Mouse (Mus musculus): ENCODE results near the gene Larp1.
A peak's percentile ranks its signal among the peaks of the same experiment; 100 is the strongest.

Gene Larp1

GRCm38 (mm10) chr11:58009051-58009515, at the start of gene Larp1:
Gene Larp1 (plus strand): TSS chr11:58009064.
- no peak for DNase-seq (ENCODE audit: low read depth)

DNA sequence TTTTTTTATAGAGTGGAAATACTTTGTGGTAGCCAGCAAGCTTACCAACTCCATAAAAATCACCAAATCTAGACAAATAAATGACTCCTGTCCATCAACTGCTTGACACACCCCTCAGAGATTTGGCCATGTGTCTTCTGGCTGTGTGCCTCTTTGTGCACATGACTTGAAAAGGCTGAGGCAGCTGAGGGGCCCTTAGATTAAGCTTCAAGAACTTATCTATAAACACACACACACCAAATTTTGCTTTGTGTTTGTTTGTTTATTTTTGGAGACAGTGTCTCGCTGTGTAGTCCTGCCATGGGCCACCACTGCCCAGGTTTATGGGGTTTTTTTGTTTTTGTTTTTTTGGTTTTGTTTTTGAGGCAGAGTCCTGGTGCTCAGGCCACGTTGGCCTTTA, 48.9 kb upstream of the Larp1 start:
- no peak for DNase-seq (ENCODE audit: low read depth)

DNA sequence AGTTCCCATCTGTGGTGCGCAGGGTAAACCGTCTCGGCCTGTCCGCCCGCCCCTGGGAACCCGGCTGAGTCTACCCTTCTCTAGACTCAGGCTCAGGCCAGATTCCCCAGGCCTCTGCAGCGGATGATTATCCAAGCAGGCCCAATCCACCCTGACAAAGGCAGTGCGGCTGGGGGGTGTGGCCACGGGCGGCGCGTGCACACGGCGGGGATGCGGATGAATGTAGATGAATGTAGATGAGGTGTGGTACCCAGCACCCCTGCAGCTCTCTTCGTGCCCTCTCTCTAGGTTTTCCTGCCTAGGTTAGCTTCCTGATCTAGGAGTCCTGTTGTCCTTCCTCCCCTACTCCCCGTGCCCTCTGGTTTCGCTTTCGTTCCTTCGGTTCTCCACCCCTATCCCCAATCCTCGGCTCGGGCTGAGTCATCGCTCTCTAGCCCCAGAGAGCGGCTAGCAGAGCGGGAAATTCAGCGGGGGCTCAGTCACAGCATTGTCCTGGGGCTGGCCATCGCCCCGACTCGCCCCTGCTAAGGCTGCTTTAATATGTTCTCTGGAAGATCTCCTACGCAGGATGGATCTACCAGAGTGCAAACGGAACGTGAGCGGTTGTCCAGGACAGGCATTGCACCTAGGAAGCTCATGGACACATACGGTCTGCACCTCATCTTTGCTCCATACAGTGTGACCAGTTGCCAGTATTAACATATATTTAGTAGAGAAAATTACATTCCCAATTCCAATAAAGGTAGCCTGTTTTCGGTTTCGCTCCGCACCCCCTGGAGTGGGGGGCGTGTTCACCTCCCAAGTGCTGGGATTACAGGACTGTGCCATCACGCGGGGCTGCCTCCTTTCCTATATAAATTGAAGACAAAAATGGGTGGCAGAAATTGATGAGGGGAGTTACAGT, 46.2 kb upstream of the Larp1 start:
- DNase-seq (ENCODE audit: low read depth): peak; percentile 72

DNA sequence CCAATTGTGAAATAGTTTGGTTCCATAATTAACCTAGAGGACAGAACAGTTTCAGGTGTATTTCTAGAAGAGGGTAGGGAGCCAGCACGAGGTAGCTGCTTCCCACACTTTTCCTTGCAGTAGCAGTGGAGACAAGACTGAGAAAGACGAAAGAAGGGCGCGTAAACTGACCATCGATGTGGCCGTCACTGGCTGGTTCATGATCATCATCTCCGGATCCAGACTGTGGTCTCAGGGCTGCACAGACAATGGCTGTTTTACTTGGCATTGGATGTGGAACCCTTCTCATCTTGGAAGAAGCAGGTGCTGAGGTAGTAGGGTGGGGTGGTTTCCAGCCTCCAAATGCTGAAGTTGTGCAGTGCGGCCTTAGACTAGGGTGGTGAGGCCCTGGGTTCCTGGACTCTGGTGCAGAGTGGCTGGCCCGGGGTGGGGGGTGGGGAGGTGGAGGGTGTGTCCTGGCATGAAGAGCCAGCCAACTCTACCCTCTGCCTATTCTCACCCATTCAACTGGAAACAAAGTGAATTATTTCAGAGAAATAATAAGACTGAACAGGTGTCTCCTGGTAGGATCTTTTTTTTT, 45.5 kb upstream of the Larp1 start:
- DNase-seq (ENCODE audit: low read depth): no peak

DNA sequence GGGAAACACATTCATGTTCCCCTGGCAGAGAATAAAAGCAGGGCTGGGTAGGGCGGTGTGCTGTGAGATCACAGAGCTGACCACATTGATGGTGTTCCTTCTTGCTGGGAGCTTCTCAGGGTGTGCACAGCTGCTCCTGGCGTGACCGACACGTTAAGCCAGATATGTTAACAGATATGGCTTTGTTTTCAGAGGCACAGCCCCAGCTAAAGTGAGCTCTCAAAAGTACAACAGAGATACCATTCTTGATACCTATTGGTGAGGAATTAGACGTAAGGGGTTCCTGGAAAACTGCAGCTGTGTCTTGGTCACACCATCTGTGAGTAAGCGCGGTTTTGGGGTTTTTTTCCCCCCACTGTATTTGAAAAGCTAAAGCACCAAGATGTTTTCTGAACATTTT, 42.2 kb upstream of the Larp1 start:
- DNase-seq (ENCODE audit: low read depth): no peak

DNA sequence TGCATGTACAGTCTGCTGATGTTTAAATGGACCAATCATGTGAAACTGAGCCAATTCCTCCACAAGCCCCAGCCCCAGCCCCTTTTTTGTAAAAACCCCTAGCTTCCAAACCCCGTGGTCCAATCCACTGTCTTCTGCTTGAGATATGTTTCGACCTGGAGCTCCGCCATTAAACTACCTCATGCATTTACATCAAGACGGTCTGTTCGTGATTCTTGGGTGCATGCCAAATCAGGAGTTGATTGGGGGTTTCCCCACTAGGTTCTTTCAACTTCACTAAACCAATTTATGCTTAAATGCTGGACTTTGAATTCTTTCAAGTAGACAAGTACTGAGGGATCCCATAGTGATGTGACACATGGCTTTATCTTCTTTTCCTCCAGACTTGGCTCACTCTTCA, 40.6 kb upstream of the Larp1 start:
- DNase-seq (ENCODE audit: low read depth): no peak

DNA sequence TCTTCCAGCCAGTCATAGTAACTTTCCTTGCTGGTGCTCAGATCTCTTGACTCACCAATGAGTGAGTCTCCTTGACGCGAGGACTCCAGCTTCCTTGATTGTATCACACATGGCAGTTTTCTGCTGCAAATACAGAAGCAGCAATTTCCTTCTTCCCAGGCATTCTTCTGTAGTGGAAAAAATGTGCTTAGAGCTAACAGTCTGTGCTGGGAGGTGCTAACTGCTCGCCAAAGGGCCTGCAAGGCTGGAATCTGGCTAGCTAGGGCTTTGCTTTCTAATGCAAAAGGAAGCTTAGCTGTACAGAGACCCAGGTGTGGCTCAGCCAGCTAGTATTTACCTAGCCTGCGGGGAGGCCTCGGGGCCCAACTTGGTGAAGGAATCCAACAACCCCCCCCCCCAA, 38.3 kb upstream of the Larp1 start:
- no peak for DNase-seq (ENCODE audit: low read depth)

GRCm38 (mm10) chr11:57973001-57973912, 35.6 kb upstream of the Larp1 start:
- no peak for DNase-seq (ENCODE audit: low read depth)

DNA sequence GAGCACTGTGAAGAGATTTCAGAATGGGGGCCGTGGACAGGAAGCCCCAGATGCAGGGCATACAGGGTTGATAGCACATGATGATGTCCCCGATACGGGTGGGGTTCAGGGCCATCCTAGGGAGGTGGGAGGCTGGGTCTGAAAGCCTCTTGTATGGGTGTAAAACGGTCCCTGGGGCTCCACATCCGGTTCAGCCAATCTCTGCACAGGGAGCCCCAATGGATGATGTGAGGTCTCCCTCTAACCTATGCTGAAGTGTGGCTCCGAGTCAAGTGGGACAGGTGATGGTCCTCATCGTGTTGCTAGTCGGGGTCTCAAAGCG, 35.0 kb upstream of the Larp1 start:
- DNase-seq (ENCODE audit: low read depth): no peak

GRCm38 (mm10) chr11:57975876-57976275, 33.0 kb upstream of the Larp1 start:
- DNase-seq (ENCODE audit: low read depth): no peak

DNA sequence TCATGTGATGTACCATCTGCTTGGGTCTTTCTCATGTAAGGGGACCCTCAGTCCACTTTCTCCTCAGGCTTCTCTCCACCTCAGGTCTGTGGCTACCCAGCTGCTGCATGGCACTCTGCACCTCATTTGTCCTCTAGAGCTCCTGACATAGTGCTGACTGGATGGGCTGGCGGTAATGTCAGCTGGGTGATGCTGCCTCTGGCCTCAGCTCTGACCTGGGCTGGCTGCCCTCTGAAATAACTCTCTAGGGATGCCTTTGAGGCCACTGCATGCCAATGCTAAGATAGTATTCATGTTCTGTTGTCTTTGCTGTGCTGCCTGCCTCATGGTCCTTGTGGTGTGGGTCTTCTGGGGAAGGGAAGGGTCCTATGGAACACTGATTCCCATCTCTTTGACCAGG, 31.2 kb upstream of the Larp1 start:
- DNase-seq (ENCODE audit: low read depth): no peak

DNA sequence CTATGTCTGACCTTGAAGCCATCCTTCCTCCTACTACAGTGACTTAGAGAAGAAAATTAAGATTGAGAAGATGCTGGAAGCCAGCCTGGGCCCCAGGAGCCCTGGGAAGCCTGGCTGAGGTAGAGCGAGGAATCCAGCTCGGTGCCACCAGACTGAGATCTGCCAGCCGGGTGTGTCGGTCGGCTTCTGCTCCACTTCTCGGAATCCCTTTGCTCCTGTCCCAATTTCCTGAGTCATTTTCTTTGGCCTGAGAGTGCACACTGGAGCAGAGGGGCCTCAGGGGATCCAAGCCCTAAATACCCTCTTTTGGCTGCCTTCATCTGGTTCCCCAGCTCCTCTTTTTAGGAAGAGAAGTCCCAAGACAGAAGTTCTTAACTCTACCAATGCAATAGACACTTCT, 29.2 kb upstream of the Larp1 start:
- no peak for DNase-seq (ENCODE audit: low read depth)

GRCm38 (mm10) chr11:57981083-57981809, 27.6 kb upstream of the Larp1 start:
- DNase-seq (ENCODE audit: low read depth): no peak

DNA sequence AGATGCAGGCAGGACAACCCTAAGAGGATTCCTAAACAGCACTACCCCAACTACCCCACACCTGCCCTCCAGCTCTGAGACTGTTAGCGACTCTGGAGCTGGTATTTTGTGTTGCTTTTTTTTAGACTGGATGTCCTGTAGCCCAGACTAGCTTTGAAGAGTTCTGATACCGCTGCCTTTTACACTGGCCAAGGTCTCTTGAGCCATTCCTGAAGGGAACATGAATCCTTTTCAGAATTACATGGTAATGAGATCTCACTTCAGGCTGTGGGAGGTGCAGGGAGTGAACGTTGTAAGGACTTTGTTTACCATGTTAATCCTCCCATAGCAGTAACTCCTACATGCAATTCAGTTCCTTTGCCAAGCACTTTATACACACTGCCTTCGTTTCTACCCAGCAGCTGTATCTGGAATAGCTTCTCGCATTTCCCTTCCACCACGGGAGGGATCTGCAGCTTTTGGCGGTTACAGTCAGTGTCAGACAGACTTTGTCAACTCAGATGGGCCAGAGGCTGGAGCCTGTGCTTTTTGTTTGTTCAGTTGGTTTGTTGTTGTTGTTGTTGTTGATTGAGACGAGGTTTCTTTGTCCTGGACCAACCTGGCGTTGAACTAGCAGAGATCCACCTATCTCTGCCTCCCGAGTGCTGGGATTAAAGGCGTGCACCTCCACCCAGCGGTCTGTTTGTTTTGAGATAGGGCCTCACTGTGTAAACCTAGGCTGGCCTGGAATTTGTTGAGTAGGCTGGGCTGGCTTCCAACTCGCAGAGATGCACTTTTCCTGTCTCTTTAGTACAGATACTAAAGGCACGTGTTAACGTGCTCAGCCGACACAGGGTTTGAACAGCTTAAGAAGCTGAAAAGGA, 25.2 kb upstream of the Larp1 start:
- DNase-seq (ENCODE audit: low read depth): no peak

DNA sequence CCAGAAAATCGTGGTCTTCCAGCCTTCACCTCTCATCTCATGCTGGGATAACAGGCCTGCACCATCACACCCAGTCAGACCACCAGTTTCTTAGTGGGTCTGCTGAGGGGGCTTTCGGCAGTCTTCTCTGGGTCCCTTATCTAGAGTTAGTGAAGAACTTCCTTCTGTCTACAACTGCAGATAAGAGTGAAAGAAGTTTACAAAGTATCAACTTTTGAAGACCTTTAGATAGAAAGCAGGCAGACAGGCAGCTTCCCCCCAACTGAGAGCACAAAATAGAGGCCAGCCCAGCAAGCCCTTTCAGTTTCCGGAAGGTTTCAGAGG, 24.6 kb upstream of the Larp1 start:
- DNase-seq (ENCODE audit: low read depth): no peak

DNA sequence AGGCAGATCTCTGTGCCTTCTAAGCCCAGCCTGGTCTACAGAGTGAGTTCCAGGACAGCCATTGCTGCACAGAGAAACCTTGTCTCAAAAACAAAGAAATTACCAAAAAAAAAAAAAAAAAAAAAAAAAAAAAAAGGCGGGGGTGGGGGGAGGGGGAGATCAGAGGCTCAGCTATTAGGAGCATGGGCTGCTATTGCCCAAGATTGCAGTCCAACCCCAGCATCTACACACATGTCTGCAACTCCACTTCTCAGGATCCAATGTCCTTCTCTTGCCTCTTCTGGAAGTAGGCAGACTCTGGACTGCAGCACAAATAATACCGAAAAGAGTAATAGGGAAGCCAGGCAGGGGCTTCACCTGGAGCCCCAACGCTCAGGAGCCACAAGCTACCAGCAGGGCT, 23.4 kb upstream of the Larp1 start:
- no peak for DNase-seq (ENCODE audit: low read depth)

DNA sequence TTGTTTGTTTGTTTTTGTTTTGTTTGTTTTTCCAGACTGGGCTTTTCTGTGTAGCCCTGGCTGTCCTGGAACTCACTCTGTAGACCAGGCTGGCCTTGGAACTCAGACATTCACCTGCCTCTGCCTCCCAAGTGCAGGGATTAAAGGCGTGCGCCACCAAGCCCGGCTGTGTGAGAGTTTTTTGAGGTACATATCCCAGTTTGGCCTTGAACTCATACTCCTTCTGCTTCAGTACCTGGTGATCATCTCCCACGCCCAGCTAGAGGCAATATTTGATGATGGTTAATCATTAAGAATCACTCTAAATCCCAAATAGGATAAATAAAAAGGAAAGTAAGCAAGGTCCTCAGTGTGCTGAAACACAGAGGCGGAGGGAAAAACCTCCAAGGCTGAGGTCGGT, 22.8 kb upstream of the Larp1 start:
- DNase-seq (ENCODE audit: low read depth): no peak

DNA sequence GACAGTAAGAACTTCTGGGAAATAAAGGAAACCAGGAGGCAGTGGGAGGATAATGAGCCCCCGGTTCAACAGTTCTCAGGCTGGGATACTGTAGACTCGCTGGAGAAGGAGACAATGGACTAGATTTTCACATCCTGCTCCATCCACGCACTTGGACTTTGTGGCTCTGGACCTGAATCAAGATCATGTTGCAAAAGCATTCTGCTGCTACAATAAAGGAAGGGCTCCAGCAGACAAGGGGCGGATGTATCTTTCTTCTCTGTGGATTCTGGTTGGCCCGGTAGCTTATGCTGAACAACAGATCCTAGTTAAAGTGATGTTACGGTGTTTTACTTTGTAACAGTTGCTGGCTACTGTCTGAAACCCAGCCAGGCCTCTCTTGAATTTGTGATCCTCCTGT, 22.4 kb upstream of the Larp1 start:
- DNase-seq (ENCODE audit: low read depth): no peak

DNA sequence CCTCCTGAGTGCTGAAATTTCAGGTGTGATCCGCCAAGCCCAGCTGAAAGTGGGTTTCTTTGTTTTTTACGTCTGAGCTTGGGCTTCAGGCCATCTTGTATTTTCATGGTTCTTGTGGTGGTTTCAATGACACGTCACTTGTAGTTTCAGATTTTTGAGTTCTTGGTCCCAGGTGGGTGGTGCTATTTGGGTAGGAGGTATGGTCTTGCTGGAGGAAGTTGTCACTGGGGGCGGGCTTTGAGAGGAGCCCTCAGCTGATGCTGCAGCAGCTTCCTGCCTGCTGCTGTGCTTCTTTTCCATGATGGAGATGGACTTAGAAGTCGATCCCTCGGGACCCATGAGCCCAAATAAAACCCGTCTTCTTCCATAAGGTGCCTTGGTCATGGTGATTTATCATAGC, 22.0 kb upstream of the Larp1 start:
- no peak for DNase-seq (ENCODE audit: low read depth)

DNA sequence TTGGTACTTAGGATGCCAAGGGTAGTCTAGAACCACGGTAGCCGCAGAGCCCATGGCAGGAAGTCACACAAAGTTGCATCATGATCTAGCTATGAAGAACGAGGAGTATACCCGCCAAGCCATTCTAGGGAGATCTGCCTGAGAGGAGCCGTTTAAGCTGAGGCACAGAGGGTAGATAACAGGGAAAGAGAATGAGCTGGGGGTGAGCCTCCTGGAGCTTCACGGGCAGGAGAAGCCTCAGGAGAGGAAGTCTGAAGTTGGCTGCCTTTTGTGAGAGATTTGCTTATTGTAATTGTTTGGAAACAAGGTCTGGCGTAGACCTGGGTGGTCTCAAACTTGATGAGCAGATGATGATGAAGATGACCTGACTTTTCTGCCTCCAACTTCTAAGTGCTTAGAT, 10.7 kb upstream of the Larp1 start:
- DNase-seq (ENCODE audit: low read depth): no peak

GRCm38 (mm10) chr11:57998872-57999271, 10.0 kb upstream of the Larp1 start:
- DNase-seq (ENCODE audit: low read depth): no peak

All from c-Kit-positive CD71-negative TER-119-negative erythroid progenitor cells, embryonic 14.5 days (primary cell).